Mouse (Mus musculus) v-Abl transformed pro-B cells (cell line): Measurements from ENCODE around the gene Yif1b.
"Not testable (repeated sequence)": the region's sequence is repeated elsewhere in the genome, so short reads cannot be mapped to it uniquely, and the experiment has no call there.

ENCODE experiments used
- in situ Hi-C, 2 experiments: fragments of 400-800 bp; cut with MboI; formaldehyde crosslinking; loops; one replicate each; pipeline ENCODE4 v1.15.1; 2025; ENCODE audit not compliant: unreplicated experiment in 2 of 2

Gene Yif1b

GRCm38 (mm10) chr7:29237596-29237995 is 533 bp upstream of the Yif1b start:
- in situ Hi-C loops, result not testable (repeated sequence)

- in situ Hi-C loops, result loop anchor here (5.0 to 10.0 kb wide), 3 partner anchors 47 to 118 kb away; partner anchors contain the start of genes Ryr1 (in 2 of the 2), Ggn (in 1 of the 2) and Spred3 (in 1 of the 2)
These were observed 6.7 kb downstream of the Yif1b start for GRCm38 (mm10) chr7:29244732-29245416.

- in situ Hi-C loops, result loop anchor here (5.0 to 10.0 kb wide), 3 partner anchors 46 to 119 kb away; partner anchors contain the start of genes Ggn (in 1 of the 2), Ryr1 (in 1 of the 2) and Spred3 (in 1 of the 2)
These were observed 7.9 kb downstream of the Yif1b start for GRCm38 (mm10) chr7:29246015-29246414.

- in situ Hi-C loops, result loop anchor here (5.0 to 10.0 kb wide), 3 partner anchors 46 to 119 kb away; partner anchors contain the start of genes Ggn (in 1 of the 2), Ryr1 (in 1 of the 2) and Spred3 (in 1 of the 2)
These were observed 8.6 kb downstream of the Yif1b start for GRCm38 (mm10) chr7:29246619-29247313.

- in situ Hi-C loops, result loop anchor here (5.0 to 10.0 kb wide), 3 partner anchors 45 to 120 kb away; partner anchors contain the start of genes Ggn (in 1 of the 2), Ryr1 (in 1 of the 2) and Spred3 (in 1 of the 2)
These were observed 9.2 kb downstream of the Yif1b start for GRCm38 (mm10) chr7:29247314-29247700.

GRCm38 (mm10) chr7:29247706-29248105 is 9.6 kb downstream of the Yif1b start:
- in situ Hi-C loops, result loop anchor here (5.0 to 10.0 kb wide), 3 partner anchors 45 to 120 kb away; partner anchors contain the start of genes Ggn (in 1 of the 2), Ryr1 (in 1 of the 2) and Spred3 (in 1 of the 2)

- in situ Hi-C loops, result loop anchor here (5.0 to 10.0 kb wide), 3 partner anchors 44 to 121 kb away; partner anchors contain the start of genes Ggn (in 1 of the 2), Ryr1 (in 1 of the 2) and Spred3 (in 1 of the 2)
These were observed 10.2 kb downstream of the Yif1b start, which contains the start of gene 2200002D01Rik for GRCm38 (mm10) chr7:29248261-29248841. TSS of gene 2200002D01Rik (minus strand) at chr7:29248466.

GRCm38 (mm10) chr7:29251166-29251565 is 13.0 kb downstream of the Yif1b start:
- in situ Hi-C loops, result no loop called here

- in situ Hi-C loops, result no loop called here
These were observed 15.7 kb downstream of the Yif1b start for GRCm38 (mm10) chr7:29253842-29254241.

- in situ Hi-C loops, result no loop called here
These were observed 17.7 kb downstream of the Yif1b start for GRCm38 (mm10) chr7:29255875-29256274.

- in situ Hi-C loops, result no loop called here
These were observed 19.2 kb downstream of the Yif1b start for GRCm38 (mm10) chr7:29257368-29257767.

- in situ Hi-C loops, result no loop called here
These were observed 21.9 kb downstream of the Yif1b start for GRCm38 (mm10) chr7:29259781-29260730.

GRCm38 (mm10) chr7:29262151-29262550 is 24.0 kb downstream of the Yif1b start:
- in situ Hi-C loops, result no loop called here

- in situ Hi-C loops, result no loop called here
These were observed 25.7 kb downstream of the Yif1b start for GRCm38 (mm10) chr7:29263831-29264230.

GRCm38 (mm10) chr7:29265636-29266035 is 27.5 kb downstream of the Yif1b start:
- in situ Hi-C loops, result no loop called here

GRCm38 (mm10) chr7:29266931-29267330 is 28.8 kb downstream of the Yif1b start:
- in situ Hi-C loops, result no loop called here

- in situ Hi-C loops, result no loop called here
These were observed 32.3 kb downstream of the Yif1b start for GRCm38 (mm10) chr7:29270445-29270844.

GRCm38 (mm10) chr7:29271687-29272465 is 33.7 kb downstream of the Yif1b start:
- in situ Hi-C loops, result no loop called here

- in situ Hi-C loops, result no loop called here
These were observed 38.6 kb downstream of the Yif1b start for GRCm38 (mm10) chr7:29276715-29277114.
